Mouse (Mus musculus) CD4-positive, CD25-positive, alpha-beta regulatory T cell, adult 2 months (primary cell): ENCODE data around the gene Col11a2.

Experiments
- DNase-seq: peaks from one replicate; pipeline ENCODE4 v3.0.0-alpha.2; 2012; ENCODE audit warnings: low read depth, low spot score

Gene Col11a2

DNA sequence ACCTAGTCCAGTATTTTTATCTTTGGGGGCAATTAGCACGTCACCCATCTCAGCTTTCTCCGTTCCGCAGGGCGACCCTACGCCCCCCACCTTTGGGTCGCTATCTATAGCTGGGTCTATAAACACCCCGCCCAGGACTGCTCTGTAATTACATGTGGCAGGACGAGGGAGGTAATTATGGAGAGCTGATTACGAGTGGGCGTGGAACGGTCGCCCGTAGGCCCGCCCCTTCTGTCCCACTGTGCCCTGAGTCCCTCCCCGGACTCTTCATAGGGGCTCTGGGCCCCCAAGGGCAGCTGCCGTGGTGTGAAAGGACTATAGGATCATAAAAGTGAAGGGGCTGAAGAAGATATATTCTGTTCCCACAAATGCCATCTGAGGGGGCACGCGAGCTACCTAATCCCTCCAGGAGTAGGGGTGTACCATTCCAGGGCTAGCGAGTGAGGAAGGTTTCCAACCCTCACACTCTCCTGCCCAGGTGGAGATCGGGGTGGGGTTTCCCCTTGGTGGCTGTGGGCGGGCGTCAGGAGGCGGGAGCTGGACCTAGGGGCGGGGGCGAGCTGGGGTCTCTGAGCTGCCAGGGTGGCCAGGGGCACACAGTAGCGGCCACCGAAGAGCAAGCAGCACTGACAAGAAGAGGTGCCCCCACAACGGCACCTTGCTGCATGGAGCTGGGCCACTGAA is at the start of gene Col11a2:
Col11a2 (plus strand) TSS at position 560 of the 684 bp plus-strand sequence.
- no peak for DNase-seq

DNA sequence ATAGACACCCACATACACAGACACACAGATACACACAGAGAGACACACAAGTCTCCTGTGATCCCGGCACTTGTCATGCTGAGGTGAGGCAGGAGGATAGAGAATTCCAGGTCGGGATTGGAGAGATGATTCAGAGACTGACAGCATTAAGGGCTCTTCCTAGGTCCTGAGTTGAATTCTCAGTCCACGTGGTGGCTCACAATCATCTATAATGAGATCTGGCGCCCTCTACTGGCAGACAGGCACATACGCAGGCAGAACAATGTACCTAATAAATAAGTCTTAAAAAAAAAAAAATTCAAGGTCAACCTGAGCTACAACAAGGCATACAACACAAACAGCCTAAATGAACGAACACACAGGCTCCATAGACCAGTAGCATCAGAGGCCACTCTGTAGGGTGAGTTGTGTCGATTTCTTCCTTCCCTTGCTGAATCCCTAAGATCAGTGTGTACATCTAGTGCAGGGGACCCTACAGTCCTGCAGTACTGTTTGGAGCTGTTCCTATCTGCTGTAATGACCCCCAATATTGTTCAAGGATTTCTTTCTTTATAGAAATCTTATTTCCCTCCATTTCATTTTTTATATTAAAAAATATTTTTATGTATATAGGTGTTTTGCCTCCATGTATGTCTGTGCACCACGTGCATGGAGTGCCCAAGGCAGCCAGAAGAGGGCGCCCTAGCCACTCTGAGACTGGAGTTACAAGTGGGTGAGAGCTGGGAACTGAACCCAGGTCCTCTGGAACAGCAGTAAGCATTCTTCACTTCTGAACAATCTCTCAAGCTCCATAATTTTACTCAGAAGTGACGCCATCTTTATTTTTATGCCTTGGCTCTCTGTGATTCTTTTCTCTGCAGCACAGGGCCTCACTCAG is 47.2 kb upstream of the Col11a2 start:
- DNase-seq = peak; percentile 91

DNA sequence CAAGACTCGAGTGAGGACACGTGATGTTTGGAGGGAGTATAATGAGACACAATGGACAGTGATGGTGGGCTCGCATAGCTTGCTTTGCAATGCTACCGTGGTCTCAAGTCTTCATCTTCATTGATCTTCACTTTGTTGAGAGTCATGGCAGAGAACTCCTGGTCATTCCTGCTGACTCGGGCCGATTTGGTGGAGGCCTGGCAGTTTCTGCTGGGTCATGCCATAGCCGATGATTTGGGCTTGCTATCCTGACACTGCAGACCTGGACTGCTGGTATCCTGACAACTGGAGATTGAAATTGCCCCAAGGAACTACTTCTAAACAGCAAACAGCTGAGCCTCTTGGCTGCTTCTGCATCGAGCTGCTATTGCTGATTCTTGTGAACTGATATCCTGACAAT is 44.3 kb upstream of the Col11a2 start:
- peak; percentile 30 for DNase-seq

DNA sequence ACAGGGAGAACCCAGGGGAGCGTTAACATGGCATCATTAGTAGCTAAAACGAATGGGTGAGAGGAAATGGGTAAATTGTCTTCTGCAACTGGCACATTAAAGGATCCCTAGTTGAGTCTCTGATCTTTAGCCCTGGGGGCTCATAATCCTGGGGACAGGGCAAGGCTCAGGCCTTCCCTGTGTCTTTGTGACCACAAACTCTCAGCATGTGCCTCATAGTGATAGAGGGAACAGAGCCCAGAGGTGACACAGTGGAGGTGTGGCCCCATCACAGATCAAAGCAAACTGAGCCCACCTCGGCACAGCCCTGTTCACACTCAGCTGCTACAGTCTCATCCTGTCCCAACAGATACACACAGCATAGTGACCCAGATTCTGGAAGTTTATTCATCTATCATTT is 43.6 kb upstream of the Col11a2 start:
- peak; percentile 54 for DNase-seq

DNA sequence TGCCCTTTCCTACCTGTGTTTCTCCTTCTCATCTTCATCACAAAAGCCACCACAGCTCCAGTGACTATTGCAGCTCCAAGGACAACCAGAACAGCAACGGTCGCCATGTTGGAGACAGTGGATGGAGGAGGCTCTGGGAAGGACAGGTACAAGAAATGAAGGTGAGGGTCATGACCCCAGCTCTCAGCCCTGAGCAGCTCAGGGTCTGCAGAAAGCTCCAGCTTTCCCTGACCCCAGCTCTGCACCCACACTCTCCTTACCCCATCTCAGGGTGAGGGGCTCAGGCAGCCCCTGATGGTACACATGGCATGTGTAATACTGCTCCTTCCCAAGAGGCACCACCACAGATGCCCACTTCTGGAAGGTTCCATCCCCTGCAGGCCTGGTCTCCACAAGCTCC is 42.2 kb upstream of the Col11a2 start:
- peak; percentile 28 for DNase-seq

DNA sequence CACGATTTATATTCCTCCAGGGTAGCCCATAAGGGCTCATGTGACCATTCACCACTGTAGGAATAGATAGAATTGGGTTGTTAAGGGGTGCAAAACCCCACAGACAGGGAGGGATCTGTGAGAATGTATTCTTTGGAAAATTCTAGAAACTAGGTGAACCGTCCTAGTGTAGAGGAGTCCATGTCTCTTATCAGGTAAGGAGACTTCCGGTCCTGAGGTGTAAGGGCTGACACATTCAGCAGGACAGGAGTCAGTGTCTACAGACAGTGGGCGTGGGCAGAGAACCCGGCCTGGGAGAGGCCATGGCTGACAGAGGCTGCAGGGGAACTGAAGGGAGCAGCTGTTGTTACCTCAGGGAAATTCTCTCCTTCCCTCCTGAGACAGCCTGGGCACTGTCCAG is 40.5 kb upstream of the Col11a2 start:
- DNase-seq = peak; percentile 69

DNA sequence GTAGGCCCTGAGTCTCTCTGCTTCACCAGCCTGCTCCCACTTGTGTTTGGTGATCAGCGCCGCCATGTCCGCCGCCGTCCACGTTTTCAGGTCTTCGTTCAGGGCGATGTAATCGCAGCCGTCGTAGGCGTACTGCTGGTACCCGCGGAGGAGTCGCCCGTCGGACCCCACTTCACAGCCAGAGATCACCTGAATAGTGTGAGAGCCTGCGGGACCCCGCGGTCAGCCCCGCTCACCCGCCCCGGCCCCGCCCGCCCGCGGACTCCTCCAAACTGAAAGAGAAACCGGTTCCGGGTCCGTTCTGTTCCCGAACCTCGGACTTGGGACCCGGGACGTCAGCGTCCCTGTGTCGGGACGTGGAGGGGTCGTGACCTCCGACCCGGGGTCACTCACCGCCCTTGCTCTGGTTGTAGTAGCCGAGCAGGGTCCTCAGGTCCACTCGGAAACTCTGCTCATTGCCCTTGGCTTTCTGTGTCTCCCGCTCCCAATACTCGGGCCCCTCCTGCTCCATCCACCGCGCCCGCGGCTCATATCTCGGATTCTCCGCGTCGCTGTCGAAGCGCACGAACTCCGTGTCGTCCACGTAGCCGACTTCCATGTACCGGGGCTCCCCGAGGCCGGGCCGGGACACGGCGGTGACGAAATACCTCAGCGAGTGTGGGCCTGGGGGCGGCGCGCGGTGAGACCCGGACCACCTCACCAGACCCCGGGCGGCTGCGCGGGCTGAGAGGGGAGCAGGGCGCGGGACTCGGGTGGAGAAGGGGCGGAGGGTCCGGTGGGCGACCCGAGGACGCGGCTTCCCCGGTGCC is 39.7 kb upstream of the Col11a2 start:
- peak; percentile 69 for DNase-seq

DNA sequence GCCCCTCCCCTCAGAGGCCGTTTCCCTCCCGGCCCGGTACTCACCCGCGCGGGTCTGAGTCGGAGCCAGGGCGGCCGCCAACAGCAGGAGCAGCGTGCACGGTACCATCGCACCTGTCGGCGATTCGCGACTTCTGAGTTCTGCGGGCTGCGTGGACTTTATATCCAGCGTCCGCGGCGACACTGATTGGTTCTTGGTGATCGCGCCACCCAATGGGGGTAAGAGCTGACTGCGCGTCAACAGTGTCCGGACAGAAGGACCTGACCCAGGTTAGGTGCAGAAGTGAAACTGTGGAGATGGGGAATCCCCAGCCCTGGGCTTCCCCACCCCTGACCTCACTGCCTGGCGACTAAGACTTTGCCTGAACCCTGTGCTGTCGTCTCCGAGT is 39.1 kb upstream of the Col11a2 start, which contains the start of gene H2-K1:
H2-K1 (minus strand) TSS at position 198 of the 388 bp plus-strand sequence.
- DNase-seq = peak; percentile 99

DNA sequence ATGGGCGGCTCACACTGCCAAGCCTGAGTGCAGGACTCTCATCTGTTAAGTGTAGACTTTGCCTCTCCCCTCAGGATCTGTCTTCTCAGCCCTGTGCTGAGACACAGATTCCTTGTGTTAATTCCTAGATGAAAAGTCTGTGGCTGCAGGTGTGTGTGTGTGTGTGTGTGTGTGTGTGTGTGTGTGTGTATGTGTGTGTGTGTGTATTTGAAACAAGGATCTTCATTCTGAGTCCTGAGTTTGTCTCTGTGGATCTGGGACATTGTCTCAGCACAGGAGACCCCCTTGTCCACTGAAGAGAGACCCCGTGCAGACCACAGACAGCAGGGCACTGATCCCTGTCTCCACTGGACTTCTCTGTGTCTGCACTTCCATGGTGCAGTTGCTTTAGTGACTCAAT is 38.4 kb upstream of the Col11a2 start:
- peak; percentile 20 for DNase-seq

DNA sequence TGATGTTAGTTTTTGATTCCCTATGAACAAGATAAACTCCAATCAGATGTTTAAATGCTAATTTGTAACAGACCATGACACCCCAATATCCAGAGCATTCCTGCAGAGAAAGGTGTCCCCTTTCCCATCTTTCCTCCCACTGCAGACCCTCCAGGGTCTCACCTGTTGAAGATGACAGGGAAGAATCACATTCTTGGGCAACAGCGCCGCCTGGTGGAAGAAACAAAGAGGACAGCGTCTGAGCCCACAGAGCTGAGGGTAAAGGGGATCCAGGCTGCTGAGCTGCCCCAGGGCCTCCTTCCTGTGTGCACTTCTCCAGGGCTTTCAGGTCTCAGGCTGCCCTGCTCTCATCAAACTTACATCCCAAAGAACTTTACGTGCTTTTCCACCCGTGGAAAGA is 35.8 kb upstream of the Col11a2 start:
- DNase-seq = peak; percentile 78

DNA sequence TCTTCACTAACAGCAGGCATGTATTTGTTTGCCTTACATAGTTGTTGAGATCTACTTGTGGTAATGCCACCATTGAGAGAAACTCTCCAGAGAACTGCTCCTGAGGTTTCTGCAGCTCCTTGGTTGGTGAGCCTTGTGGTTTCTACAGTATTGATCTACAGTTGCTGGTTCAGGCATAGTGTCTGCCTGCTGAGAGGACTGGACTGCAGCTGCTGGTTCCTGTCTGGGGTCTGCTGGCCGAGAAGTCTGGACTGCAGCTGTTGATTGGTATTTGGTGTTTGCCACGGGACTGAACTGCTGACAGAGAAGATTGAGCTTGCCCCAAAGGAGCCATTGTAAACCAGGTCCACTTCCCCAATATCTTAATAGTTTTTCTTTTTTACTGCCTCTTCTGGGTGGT is 32.7 kb upstream of the Col11a2 start:
- no peak for DNase-seq

DNA sequence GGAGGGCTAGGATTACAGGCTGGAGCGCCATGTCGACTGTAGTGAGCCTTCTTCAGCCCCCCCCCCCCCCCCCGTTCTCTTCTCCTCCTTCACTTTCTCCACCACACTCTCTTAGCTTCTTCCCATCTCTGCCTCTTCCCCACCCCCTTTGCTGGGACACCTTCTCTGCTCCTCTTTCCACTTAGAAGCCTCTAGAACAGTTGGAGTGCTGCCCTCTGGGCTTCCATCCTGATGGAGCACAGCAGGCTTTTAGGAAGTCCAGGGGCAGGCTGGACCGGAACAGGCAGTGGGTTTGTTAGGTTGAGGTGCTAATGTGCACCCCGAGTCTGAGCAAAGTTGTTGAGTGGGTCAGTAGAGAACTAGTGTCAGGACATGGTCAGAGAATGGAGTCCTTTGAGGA is 29.1 kb upstream of the Col11a2 start:
- DNase-seq = no peak

DNA sequence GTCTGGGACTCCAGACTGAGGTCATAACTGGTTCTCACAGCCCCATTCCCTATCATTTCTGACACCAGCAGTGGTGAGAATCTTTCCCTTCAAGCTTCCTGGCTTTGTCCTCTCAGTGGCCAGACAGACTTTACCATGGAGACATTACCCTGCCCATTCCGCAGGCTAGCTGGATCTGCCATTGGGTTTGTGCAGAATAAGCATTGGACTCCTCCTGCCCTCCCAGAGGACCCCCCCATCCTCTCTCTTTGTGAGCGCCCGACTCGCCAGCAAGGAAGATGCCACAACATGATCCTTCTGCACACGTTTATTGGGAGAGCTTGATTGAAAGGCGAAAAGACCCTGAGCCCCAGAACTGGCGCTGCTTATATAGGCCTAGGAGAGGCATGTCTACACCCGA is 25.8 kb upstream of the Col11a2 start:
- DNase-seq = no peak

DNA sequence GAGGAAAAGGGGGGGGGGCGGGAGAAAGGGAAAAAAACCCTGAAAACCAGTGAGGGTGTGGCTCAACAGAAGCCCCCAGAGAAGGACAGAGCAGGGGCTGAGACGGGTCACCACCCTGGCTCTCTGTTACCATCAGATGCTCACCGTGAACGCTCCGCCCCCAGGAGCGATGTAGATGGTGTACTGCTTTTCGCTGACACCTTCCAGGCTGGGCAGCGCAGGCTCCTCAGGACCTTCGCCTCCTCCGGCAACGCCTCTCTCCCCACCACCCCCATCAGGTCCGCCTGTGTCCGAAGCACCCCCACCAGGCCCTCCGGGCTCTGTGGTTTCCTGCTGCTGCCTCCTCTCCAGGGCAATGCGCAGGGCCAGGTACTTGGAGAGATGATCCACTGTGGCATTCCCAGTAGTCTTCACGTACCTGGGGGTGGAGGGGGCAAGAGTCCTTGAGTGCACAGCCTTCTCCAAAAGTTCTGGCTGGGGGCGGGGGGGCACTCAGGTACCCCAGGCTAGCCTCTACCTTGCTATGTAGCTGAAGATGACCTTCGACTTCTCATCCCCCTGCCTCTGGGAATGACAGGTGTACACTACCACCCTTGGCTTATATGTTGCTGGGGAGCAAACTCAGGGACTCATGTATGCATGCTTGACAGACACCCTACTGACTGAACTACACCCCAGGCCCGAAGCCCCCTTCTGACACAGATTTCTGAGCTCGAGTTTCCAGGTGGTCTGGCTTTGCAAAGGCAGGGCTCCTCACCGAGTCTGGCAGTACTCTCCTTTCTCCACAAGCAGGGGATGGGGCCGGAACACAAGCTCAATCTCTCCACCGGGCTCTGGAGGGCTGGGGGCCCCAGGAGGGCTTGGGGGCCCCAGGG is 17.5 kb upstream of the Col11a2 start:
- DNase-seq = no peak

DNA sequence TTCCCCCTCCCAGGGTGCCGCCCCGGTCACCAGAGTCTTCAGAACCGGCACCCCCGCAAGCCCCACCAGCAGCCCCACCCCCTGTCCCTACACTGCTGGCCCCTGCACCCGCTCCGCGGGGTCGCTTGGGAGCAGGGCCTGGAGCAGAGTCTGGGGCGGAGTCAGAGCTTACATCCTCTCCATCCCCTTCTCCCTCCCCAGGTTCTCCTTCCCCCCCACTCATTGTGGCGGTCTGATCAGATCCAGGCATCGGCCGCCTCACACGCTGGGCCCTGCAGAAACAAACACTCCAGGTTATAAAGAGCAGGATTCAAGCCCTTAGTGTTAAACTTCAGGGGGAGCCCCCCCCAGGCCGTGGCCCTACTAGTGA is 16.8 kb upstream of the Col11a2 start:
- no peak for DNase-seq

DNA sequence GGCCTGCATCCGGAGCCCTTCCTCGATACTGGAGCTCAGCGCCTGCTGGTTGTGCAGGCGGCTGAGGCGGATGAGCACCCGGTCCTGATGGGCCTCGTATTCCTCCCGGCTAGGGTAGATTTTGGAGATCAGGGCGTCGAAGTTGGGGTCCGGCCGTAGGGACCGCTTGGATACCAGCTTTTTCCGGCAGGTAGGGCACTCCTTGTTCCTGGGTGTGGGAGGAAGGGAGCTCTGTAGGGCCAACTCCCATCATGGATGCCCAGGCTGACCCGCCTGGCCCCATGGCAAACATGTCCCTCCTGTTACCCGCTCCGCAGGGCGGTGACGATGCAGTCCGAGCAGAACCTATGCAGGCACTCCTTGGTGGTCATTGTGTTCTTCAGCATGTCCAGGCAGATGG is 16.2 kb upstream of the Col11a2 start:
- no peak for DNase-seq

DNA sequence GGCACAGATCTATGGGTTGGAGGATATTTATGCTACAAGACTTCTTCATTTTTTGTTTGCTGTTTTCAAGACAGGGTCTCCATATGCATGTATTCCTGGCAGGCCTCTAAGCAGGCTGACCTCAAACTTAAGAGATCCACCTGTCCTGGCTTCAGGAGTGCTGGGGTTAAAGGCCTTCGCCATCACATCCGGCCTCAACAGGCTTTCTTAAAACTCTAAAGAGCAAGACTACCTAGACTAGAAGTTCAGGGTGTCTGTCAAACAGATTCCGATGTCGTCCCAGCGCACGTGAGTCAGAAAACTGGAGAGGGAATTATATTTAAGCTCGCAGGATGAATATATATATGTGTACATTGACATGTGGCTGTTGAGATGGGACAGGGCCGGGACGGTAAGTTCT is 15.6 kb upstream of the Col11a2 start:
- no peak for DNase-seq

DNA sequence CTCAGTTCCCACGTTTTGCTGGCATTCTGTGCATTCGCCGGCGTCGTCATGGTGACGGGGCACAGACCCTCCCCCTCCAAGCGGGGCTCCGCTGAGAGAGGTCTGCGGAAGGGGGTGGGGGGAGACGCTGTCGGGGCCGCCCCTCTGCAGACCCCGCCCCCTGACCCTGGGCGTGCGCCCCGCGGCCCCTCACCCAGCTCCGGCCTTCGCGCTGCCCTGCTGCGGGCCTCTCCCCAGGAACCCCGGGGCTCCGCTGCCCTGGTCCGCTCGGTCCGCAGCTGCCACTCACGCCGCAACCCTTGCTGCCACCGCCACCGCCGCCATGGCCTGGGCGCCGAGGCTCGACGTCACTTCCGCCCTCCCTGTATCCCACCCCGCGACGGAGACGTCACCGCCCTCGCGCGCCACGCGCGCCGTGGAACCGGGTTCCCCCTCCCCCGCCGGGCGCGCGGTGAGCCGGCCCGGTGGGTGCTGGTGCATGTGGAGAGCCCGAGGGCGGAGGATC is 14.9 kb upstream of the Col11a2 start, which contains the start of gene Ring1:
Ring1 (minus strand) TSS at position 364 of the 505 bp plus-strand sequence.
- DNase-seq = peak; percentile 92

DNA sequence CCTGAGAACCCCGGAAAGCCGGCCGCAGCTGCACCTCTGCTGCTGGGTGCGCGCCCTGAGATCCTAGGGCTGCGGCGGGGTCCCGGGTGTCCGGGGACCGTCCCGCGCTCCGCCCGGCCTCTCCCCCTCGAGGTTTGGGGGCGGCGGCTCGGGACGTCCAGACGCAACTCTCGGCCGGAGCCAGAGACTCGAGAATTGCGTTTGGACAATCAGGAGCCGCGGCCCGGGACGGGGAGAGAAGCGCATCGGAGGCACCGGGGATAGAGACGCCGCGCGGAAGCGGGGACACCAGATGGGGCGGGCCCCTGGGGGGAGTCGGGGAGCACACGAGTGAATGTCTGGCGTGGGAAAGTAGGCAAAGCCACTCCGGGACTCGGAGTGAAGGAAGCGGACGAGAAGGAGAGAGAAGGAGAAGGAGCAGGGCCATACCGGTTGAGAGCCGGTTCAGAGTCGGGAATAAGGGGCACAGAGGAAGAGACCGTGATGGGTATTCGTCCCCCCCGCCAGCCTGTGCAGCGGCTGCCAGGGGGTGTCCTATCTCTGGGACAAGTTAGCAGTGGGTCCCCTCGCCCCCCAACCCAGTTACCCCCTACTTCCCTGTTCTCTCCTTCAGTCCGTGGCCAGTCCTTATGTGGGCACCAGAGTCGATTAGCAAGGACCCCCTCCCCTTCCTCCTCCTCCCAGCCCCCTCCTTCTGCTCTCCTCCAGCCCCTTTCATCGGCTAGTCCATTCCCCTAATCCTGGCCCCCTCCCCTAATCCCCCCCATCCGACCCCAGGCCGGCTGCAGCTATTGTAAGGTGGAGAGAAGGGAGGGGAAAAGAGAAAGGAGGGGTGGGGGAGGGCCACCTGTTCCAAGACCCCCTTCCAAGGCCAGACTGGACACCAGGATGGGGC is 14.1 kb upstream of the Col11a2 start:
- peak; percentile 58 for DNase-seq

DNA sequence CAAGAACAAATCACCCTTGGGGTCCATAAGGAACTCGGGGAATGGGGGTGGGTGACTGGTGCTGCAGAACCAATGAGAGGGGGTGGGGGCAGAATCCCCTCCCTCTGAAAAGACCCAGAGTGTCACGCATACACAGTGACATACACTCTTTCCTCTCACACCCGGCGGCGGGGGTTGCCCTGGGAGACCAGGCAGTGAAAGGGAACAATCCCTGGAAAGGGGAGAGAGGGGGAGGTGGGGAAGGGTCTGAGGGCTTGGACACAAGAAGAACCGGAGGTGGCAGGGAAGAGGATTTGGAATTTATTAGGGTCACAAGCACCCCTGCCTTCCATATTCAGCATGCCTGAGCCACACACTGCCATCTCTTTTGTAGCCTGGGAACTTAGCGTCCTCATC is 13.5 kb upstream of the Col11a2 start:
- no peak for DNase-seq
